Comparison of ENCODE assay signal across 12 mouse cellular contexts in the genomic region with DNA sequence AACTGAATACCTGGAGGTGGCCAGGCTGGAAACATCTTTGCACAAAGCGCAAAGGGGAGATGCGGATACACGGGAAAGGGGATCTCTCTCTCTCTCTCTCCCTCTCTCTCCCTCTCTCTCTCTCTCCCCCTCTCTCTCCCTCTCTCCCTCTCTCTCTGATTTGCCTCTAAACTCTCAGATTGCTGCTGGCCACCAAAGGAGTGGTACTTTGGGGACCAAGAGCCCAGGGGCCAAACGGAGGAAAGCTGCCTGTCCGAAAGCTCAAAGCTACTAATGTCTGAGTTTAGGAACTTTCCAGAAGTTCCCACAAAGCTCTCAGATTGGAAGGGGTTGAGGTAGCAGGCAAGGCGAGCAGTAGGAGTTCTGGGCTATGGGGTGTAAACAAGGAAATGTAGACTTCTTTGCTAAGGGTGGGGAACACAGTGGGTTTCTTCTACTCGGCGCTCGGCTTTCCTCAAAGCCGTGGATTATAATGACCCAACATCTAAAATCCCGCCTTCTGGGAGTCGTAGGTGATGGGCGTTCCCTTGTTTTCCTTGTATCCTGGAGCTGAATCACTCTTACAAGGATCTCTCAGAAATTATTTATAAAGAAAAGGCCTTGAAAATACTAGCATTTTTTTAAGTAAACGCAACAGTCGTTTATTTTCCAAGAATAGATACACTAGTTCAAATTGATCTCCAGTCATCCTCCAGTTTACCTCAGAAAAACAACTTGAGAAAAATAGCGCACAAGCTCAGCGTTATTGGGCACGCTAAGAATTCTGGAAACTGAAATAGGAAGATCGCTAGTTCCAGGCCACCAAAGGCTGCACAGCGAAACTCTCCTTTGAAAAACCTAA. TPM values are rescaled to one million over a fixed set of nuclear protein-coding genes. Genes with fewer than 3 reads are reported as not detected.
DNase-seq lines count a peak whose midpoint lies in the region; ATAC-seq lines count a peak whose summit lies in the region.
"Had no signal": no experiment of that assay in that cellular context is flagged by ENCODE, and none has a peak within 500 bp of the region (broad histone marks: within the 10 kb centered on the region; RNA-seq: fewer than 3 reads in every experiment).

No protein-coding gene starts in this region.

- H3K9me3 ChIP-seq in kidney, embryonic 15.5 days (replicated peaks): no peaks in the 10 kb centered on the region
- H3K9me3 ChIP-seq in embryonic facial prominence, embryonic 14.5 days (ENCODE audit: control insufficient read depth, low read length): no peaks in the 10 kb centered on the region
- no peaks in the 10 kb centered on the region for H3K9me3 ChIP-seq in limb, embryonic 12.5 days
- H3K9me3 ChIP-seq: lung, embryonic 15.5 days; neural tube, embryonic 13.5 days had no signal

- peaks cover 89% of the 10 kb centered on the region for H3K27me3 ChIP-seq in kidney, embryonic 15.5 days
- H3K27me3 ChIP-seq in embryonic facial prominence, embryonic 14.5 days (replicated peaks; ENCODE audit: control insufficient read depth, insufficient read depth, low read length): peaks cover 79% of the 10 kb centered on the region
- H3K27me3 ChIP-seq in limb, embryonic 12.5 days: peaks cover 84% of the 10 kb centered on the region

- no peaks in the 10 kb centered on the region for H3K36me3 ChIP-seq in kidney, embryonic 15.5 days
- no peaks in the 10 kb centered on the region for H3K36me3 ChIP-seq in embryonic facial prominence, embryonic 14.5 days (ENCODE audit: control insufficient read depth, insufficient read depth, low read length)
- no peaks in the 10 kb centered on the region for H3K36me3 ChIP-seq in limb, embryonic 12.5 days
- H3K36me3 ChIP-seq: lung, embryonic 15.5 days; neural tube, embryonic 13.5 days had no signal

- no peak for ATAC-seq in kidney, embryonic 15.5 days (replicated peaks; ENCODE audit: low FRiP score)
- no peak for ATAC-seq in embryonic facial prominence, embryonic 14.5 days (ENCODE audit: low read depth)
- ATAC-seq in limb, embryonic 12.5 days (ENCODE audit: insufficient number of reproducible peaks, insufficient read depth, low FRiP score, low TSS enrichment, low read depth): no peak
- ATAC-seq: intestine, postnatal 0 days; Patski had no signal

- 2% methylated on average over 19 of the region's 20 CpGs for WGBS in kidney, embryonic 15.5 days
- 2% methylated on average over 20 of the region's 20 CpGs for WGBS in embryonic facial prominence, embryonic 14.5 days
- WGBS in limb, embryonic 12.5 days: 2% methylated on average over 20 of the region's 20 CpGs

- H3K4me1 ChIP-seq in kidney, embryonic 15.5 days: peaks cover 34% of the 10 kb centered on the region
- peaks cover 6% of the 10 kb centered on the region; the same call in 1 of the 2 replicates for H3K4me1 ChIP-seq in embryonic facial prominence, embryonic 14.5 days (ENCODE audit: control insufficient read depth, insufficient read depth, low read length)
- H3K4me1 ChIP-seq in limb, embryonic 12.5 days (replicated peaks): peaks cover 23% of the 10 kb centered on the region

- peak overlapping the region; percentile 31 for H3K4me3 ChIP-seq in kidney, embryonic 15.5 days (replicated peaks)
- no peak overlapping the region; the same call in 1 of the 2 replicates for H3K4me3 ChIP-seq in embryonic facial prominence, embryonic 14.5 days (ENCODE audit: low read depth, low read length)
- H3K4me3 ChIP-seq in limb, embryonic 12.5 days (replicated peaks): peak overlapping the region; percentile 29
- H3K4me3 ChIP-seq: left cerebral cortex, adult 2 months had no signal

- H3K4me2 ChIP-seq in kidney, embryonic 15.5 days: 0 out of 2 replicates have a peak overlapping the region, but pooled peaks have one; percentile 54
- peak overlapping the region; percentile 41; the same call in 1 of the 2 replicates for H3K4me2 ChIP-seq in embryonic facial prominence, embryonic 14.5 days (ENCODE audit: low read depth, low read length)
- peak overlapping the region; percentile 48 for H3K4me2 ChIP-seq in limb, embryonic 12.5 days

- DNase-seq in kidney, postnatal 10 days: no peak
- DNase-seq in ZHBTc4 (ENCODE audit: low read depth, low spot score): peak; percentile 35
- DNase-seq in embryonic facial prominence, embryonic 14.5 days (ENCODE audit: low spot score): no peak
- no peak for DNase-seq in right cerebral cortex, postnatal 4 days
- DNase-seq in right cerebral cortex, postnatal 25 days: no peak

- H3K9ac ChIP-seq in kidney, embryonic 15.5 days: no peak overlapping the region
- H3K9ac ChIP-seq in embryonic facial prominence, embryonic 14.5 days (ENCODE audit: low read depth, low read length): no peak overlapping the region
- no peak overlapping the region for H3K9ac ChIP-seq in limb, embryonic 12.5 days (replicated peaks)
- H3K9ac ChIP-seq: lung, embryonic 15.5 days; neural tube, embryonic 13.5 days had no signal

- H3K27ac ChIP-seq in kidney, embryonic 15.5 days: no peak overlapping the region
- H3K27ac ChIP-seq in embryonic facial prominence, embryonic 14.5 days (replicated peaks; ENCODE audit: low read depth, low read length): no peak overlapping the region
- no peak overlapping the region for H3K27ac ChIP-seq in limb, embryonic 12.5 days
- H3K27ac ChIP-seq: left cerebral cortex, adult 2 months; lung, embryonic 15.5 days; neural tube, embryonic 13.5 days had no signal

RNA-seq across cellular contexts. Expression of gene Foxd4, which starts 2.9 kb away (rescaled TPM):
- not detected in 2 replicates for polyA plus RNA-seq in kidney, embryonic 15.5 days (2015; fragmentation: Nextera tagmentation; extraction: Ambion mirVana)
- polyA plus RNA-seq in embryonic facial prominence, embryonic 14.5 days (2014; fragmentation: Nextera tagmentation; extraction: Ambion mirVana): not detected in 2 replicates
- polyA plus RNA-seq in limb, embryonic 12.5 days (2016; fragmentation: Nextera tagmentation; extraction: Ambion mirVana): not detected in 2 replicates
- polyA plus RNA-seq: intestine, postnatal 0 days; lung, embryonic 15.5 days; neural tube, embryonic 13.5 days had no signal

RNA-seq across cellular contexts. Expression of gene Gm10053, which starts 22.6 kb away (rescaled TPM):
- polyA plus RNA-seq in kidney, embryonic 15.5 days (2015; fragmentation: Nextera tagmentation; extraction: Ambion mirVana): 279 and 310 TPM in 2 replicates
- 229 and 272 TPM in 2 replicates for polyA plus RNA-seq in embryonic facial prominence, embryonic 14.5 days (2014; fragmentation: Nextera tagmentation; extraction: Ambion mirVana)
- polyA plus RNA-seq in limb, embryonic 12.5 days (2016; fragmentation: Nextera tagmentation; extraction: Ambion mirVana): 218 and 220 TPM in 2 replicates

RNA-seq across cellular contexts. Expression of gene Pgm5, which starts 36.5 kb away (rescaled TPM):
- polyA plus RNA-seq in kidney, embryonic 15.5 days (2015; fragmentation: Nextera tagmentation; extraction: Ambion mirVana): 2.0 and 2.8 TPM in 2 replicates
- 6.8 and 7.3 TPM in 2 replicates for polyA plus RNA-seq in embryonic facial prominence, embryonic 14.5 days (2014; fragmentation: Nextera tagmentation; extraction: Ambion mirVana)
- polyA plus RNA-seq in limb, embryonic 12.5 days (2016; fragmentation: Nextera tagmentation; extraction: Ambion mirVana): 2.4 and 2.6 TPM in 2 replicates
